Mouse (Mus musculus) G1E (cell line): ENCODE data around the gene Ralgps1. TPM values are rescaled to one million over a fixed set of nuclear protein-coding genes. Genes with fewer than 3 reads are reported as not detected.

Source experiments
- ATAC-seq: 2 replicates; pipeline ENCODE4 v1.8.0; 2016; ENCODE audit warnings: mild to moderate bottlenecking; ENCODE audit not compliant: insufficient number of reproducible peaks, poor library complexity, low FRiP score, severe bottlenecking; ENCODE audit errors: extremely low read depth
- DNase-seq: peaks from one replicate; pipeline ENCODE4 v3.0.0; 2012; ENCODE audit warnings: low spot score
- H3K27me3 ChIP-seq: 2 replicates; pipeline ENCODE4 v1.6.1; 2012; ENCODE audit warnings: mild to moderate bottlenecking, low read length, inconsistent platforms; ENCODE audit not compliant: insufficient read depth
- H3K36me3 ChIP-seq: replicated peaks from 2 replicates; pipeline ENCODE3; 2012; ENCODE audit warnings: mild to moderate bottlenecking, inconsistent platforms
- H3K4me1 ChIP-seq: 2 replicates; pipeline ENCODE4 v1.6.1; 2012; ENCODE audit warnings: low read depth, low read length, inconsistent platforms, mixed read lengths; ENCODE audit not compliant: insufficient read depth
- H3K4me3 ChIP-seq: 2 replicates; pipeline ENCODE4 v1.5.1; 2012; ENCODE audit warnings: low read depth, mild to moderate bottlenecking, inconsistent platforms, low read length, moderate library complexity, mixed read lengths
- H3K9me3 ChIP-seq: replicated peaks from 2 replicates; pipeline ENCODE4 v1.6.1; 2012; ENCODE audit warnings: inconsistent platforms
- CTCF ChIP-seq: IDR thresholded peaks from 2 replicates; pipeline ENCODE4 v1.5.1; 2012; ENCODE audit warnings: low read depth, low read length, inconsistent platforms, mixed read lengths
- GATA1 ChIP-seq: IDR thresholded peaks from 2 replicates; pipeline ENCODE4 v1.6.1; 2012; ENCODE audit warnings: borderline replicate concordance, low read length, inconsistent platforms, mixed read lengths
- GATA2 ChIP-seq: IDR thresholded peaks from 2 replicates; pipeline ENCODE4 v1.6.1; 2012; ENCODE audit warnings: low read depth, low read length, inconsistent platforms, borderline replicate concordance
- POLR2AphosphoS5 ChIP-seq: IDR thresholded peaks from 2 replicates; pipeline ENCODE4 v1.6.1; 2012; ENCODE audit warnings: low read depth, low read length, inconsistent platforms; ENCODE audit not compliant: insufficient replicate concordance
- TAL1 ChIP-seq: conservative IDR thresholded peaks from 2 replicates; pipeline ENCODE4 v1.6.1; 2012; ENCODE audit warnings: low read depth, low read length, inconsistent platforms, mixed read lengths
- polyA plus RNA-seq: library from polyadenylated mRNA; stranded (reverse); fragments of >175 nt; gene quantifications from 2 replicates; pipeline ENCODE4 v1.2.3, GENCODE M21; 2012
- total RNA-seq, 2 experiments: library from RNA; stranded (forward) in 1 of 2; stranded (reverse) in 1 of 2; fragments of 200-1000 nt in 1 of 2; fragments of >200 nt in 1 of 2; fragmentation: Nextera tagmentation in 1 of 2; gene quantifications; 2 replicates each; pipeline ENCODE4 v1.2.3; 2014 to 2017

Ralgps1 gene
- total RNA-seq (2014; fragmentation: Nextera tagmentation), result 6.1 and 6.4 TPM in 2 replicates
- total RNA-seq (2017), result 2.3 and 3.4 TPM in 2 replicates
- polyA plus RNA-seq, result 1.8 TPM in 2 replicates

DNA sequence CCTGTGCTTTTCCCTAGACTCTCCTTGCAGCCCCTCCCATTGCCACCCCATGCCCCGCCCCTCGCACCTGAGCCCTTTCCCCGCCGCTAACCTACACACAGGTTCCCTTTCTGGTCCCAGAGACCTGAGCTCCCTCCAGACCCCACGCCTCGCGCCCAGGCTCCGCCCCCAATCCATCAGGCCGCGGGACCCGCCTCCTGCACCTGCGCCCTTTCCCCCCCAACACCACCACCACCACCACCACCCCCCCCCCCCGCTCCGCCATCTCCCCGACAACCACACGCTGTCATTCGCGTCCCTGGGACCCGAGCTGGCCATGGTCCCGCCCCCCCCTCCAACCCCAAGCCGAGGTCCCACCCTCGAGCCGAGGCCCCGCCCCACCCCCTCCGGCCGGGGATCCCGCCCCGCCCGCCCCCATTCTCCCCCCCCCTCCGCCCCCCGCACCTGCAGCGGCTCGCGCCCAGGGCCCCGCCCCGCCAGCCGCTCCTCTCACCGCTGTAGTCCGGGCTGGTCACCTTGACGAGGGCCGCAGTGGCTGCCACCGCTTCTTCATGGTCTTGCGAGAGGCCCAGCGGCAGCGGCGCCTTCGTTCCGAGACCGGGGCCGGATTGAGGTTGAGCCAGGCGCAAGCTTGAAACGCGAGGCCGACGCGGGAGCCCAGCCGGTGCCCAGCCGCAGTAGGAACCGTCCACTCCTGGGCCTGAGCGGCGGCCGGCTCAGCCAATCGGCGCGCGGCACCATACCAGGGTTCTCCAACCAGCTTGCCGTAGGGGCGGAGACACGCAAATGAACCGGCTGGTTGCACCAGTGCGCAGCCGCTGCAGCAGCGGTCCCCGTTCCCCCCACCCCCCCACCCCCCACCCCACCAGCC lies at the start of gene Ralgps1:
TSS of gene Ralgps1 (minus strand) at position 710 of the 871 bp plus-strand sequence.
- DNase-seq (peak; percentile 100), ATAC-seq (peak; percentile 95)
- Histone ChIP-seq H3K36me3 (peaks cover 18% of the 10 kb centered on the region), H3K4me1 (peaks cover 10% of the 10 kb centered on the region), H3K27me3 (peaks cover 11% of the 10 kb centered on the region), H3K4me3 (peak within 1 kb of the TSS; percentile 75), H3K9me3 (no peaks in the 10 kb centered on the region)
- TF ChIP-seq POLR2AphosphoS5 (no peak), GATA2 (no peak), TAL1 (no peak), GATA1 (no peak), CTCF (no peak)

GRCm38 (mm10) chr2:33417454-33417853 lies 46.2 kb upstream of the Ralgps1 start:
- Histone ChIP-seq H3K4me1 (peaks cover 9% of the 10 kb centered on the region), H3K9me3 (no peaks in the 10 kb centered on the region), H3K4me3 (no peak overlapping the region), H3K27me3 (no peaks in the 10 kb centered on the region), H3K36me3 (peaks cover 73% of the 10 kb centered on the region)
- no peak for DNase-seq
- ATAC-seq, result no peak
- TF ChIP-seq GATA1 (no peak), GATA2 (no peak), TAL1 (no peak), POLR2AphosphoS5 (no peak), CTCF (no peak)

- no peak for DNase-seq
- TF ChIP-seq TAL1 (no peak), GATA2 (no peak), GATA1 (no peak)
- ATAC-seq, result no peak
- no peak overlapping the region for H3K4me3 ChIP-seq
- H3K9me3 ChIP-seq, result no peaks in the 10 kb centered on the region
- peaks cover 13% of the 10 kb centered on the region for H3K4me1 ChIP-seq
- peaks cover 78% of the 10 kb centered on the region for H3K36me3 ChIP-seq
- H3K27me3 ChIP-seq, result peaks cover 2% of the 10 kb centered on the region; the same call in 1 of the 2 replicates
These were observed 42.7 kb upstream of the Ralgps1 start for GRCm38 (mm10) chr2:33414019-33414418.

DNA sequence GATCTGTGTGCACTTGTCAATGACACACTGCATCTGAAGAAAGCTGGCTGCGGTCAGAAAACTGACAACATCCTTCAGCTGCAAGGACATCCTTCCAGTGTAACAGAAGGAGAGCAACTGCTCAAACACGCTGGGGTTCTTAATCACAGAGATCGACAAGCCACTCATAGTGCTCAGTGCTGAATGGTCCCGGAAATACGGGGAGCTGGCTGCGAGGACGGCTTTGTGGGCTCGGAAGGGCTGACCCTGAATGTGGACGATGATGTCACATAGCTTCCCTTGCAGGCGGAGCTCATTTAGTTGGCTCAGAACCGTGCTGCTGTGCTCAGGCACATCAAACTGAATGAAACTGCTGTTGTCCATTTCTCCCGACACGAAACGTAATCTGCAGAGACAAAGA lies 40.8 kb upstream of the Ralgps1 start:
- peaks cover 85% of the 10 kb centered on the region for H3K36me3 ChIP-seq
- no peak overlapping the region for H3K4me3 ChIP-seq

GRCm38 (mm10) chr2:33403511-33404003 lies 32.3 kb upstream of the Ralgps1 start:
- peak overlapping the region; percentile 61; the same call in 1 of the 2 replicates for H3K4me3 ChIP-seq
- peak; percentile 64 for DNase-seq

More for the DNA sequence above, 40.8 kb upstream of the Ralgps1 start:
- no peak for ATAC-seq
- Histone ChIP-seq H3K9me3 (no peaks in the 10 kb centered on the region), H3K27me3 (peaks cover 2% of the 10 kb centered on the region; the same call in 1 of the 2 replicates), H3K4me1 (peaks cover 19% of the 10 kb centered on the region)
- no peak for DNase-seq
- TF ChIP-seq POLR2AphosphoS5 (no peak), CTCF (no peak), GATA1 (no peak), GATA2 (no peak), TAL1 (no peak)

DNA sequence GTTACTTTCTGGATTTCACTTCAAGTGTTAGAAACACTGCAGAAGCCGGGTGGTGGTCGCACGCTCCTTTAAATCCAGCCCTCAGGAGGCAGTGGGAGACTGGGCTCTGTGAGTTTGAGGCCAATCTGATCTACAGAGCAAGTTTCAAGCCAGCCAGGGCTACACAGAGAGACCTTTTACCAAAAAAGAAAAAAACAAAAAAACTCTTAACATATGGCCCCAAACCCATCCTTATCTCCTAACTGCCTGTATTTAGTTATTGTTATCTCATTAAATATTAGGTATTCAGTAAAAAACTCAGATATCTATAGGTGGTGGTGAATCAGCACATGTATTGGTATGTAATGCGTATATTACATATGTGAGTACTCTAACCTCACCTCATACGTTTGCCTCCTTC lies 31.4 kb upstream of the Ralgps1 start:
- H3K4me1 ChIP-seq, result peaks cover 61% of the 10 kb centered on the region
- H3K9me3 ChIP-seq, result no peaks in the 10 kb centered on the region
- H3K36me3 ChIP-seq, result peaks cover 26% of the 10 kb centered on the region
- no peak for ATAC-seq
- no peak overlapping the region; the same call in 1 of the 2 replicates for H3K4me3 ChIP-seq
- TF ChIP-seq GATA2 (no peak), TAL1 (no peak), GATA1 (no peak), POLR2AphosphoS5 (no peak), CTCF (no peak)
- DNase-seq, result no peak
- H3K27me3 ChIP-seq, result no peaks in the 10 kb centered on the region

More at GRCm38 (mm10) chr2:33403511-33404003, 32.3 kb upstream of the Ralgps1 start:
- peak; percentile 64 for ATAC-seq
- TF ChIP-seq CTCF (no peak), GATA2 (no peak), TAL1 (peak; percentile 53; the same call in 1 of the 2 replicates)
- peaks cover 35% of the 10 kb centered on the region for H3K36me3 ChIP-seq
- peaks cover 70% of the 10 kb centered on the region for H3K4me1 ChIP-seq
- H3K9me3 ChIP-seq, result no peaks in the 10 kb centered on the region
- H3K27me3 ChIP-seq, result no peaks in the 10 kb centered on the region
